Mouse (Mus musculus) layer of hippocampus, postnatal 14 days (tissue): ENCODE results near the gene Pnma1. TPM values are rescaled to one million over a fixed set of nuclear protein-coding genes. Genes with fewer than 3 reads are reported as not detected.

Experiments used
- DNase-seq, 2 experiments: peaks; one replicate each; pipeline ENCODE4 v3.0.0; 2021 to 2022; ENCODE audit warnings: low spot score in 2 of 2, mixed read lengths in 1 of 2
- total RNA-seq, 2 experiments: library from RNA; stranded (reverse); gene quantifications; 2 replicates each; pipeline ENCODE4 v1.2.3; 2021

Gene Pnma1
- total RNA-seq, 2 experiments from 2014 or later: 3.3 to 4.5 TPM

- no peak for DNase-seq
These were observed 38.4 kb downstream of the Pnma1 start for GRCm38 (mm10) chr12:84109924-84110323.

GRCm38 (mm10) chr12:84107692-84108091, 40.6 kb downstream of the Pnma1 start:
- DNase-seq: no peak

- DNase-seq: no peak
These were observed 41.3 kb downstream of the Pnma1 start for GRCm38 (mm10) chr12:84107012-84107411.

GRCm38 (mm10) chr12:84101493-84101845, 46.8 kb downstream of the Pnma1 start:
- no peak for DNase-seq

GRCm38 (mm10) chr12:84100604-84101492, 47.4 kb downstream of the Pnma1 start, which contains the start of gene Acot6:
Gene Acot6 (plus strand): TSS chr12:84100654.
- DNase-seq: peak; percentile 27 to 55

- DNase-seq: no peak
These were observed 48.2 kb downstream of the Pnma1 start for GRCm38 (mm10) chr12:84100071-84100470.

- DNase-seq: no peak
These were observed 48.7 kb downstream of the Pnma1 start for GRCm38 (mm10) chr12:84099605-84100004.

Other genes with a start within 250 kb of the Pnma1 start
- 10 to 100 TPM; 31.6 to 32.1 TPM for gene Numb, start 226.6 kb downstream of the Pnma1 start, total RNA-seq
- gene Riox1, start 197.9 kb downstream of the Pnma1 start, total RNA-seq: 10 to 100 TPM; 14.0 to 15.8 TPM
- gene Heatr4, start 163.6 kb downstream of the Pnma1 start, total RNA-seq: under 1 TPM in 1 of 2 experiments, not detected in 1; 0.12 TPM
- 10 to 100 TPM; 15.0 to 15.3 TPM for gene Acot2, start 160.6 kb downstream of the Pnma1 start, total RNA-seq
- gene Acot1, start 139.0 kb downstream of the Pnma1 start, total RNA-seq: 10 to 100 TPM; 20.7 to 23.9 TPM
- gene Acot4, start 110.1 kb downstream of the Pnma1 start, total RNA-seq: 1 to 10 TPM; 2.2 to 4.4 TPM
- not detected for gene Gm49366, start 109.6 kb downstream of the Pnma1 start, total RNA-seq
- gene Acot3, start 96.3 kb downstream of the Pnma1 start, total RNA-seq: 1 to 10 TPM; 1.2 to 1.8 TPM
- gene Acot5, start 79.2 kb downstream of the Pnma1 start, total RNA-seq: 1 to 10 TPM; 6.2 to 6.5 TPM
- 1 to 10 TPM; 4.7 to 5.0 TPM for gene Acot6, start 47.8 kb downstream of the Pnma1 start, total RNA-seq
- 100 to 1,000 TPM in 1 of 2 experiments, 10 to 100 TPM in 1; 94.3 to 102 TPM for gene Dnal1, start 34.1 kb downstream of the Pnma1 start, total RNA-seq
- gene Elmsan1, start 70.4 kb upstream of the Pnma1 start, total RNA-seq: 10 to 100 TPM; 17.0 to 18.1 TPM
- gene Ptgr2, start 136.7 kb upstream of the Pnma1 start, total RNA-seq: 10 to 100 TPM; 38.9 to 39.4 TPM
- 10 to 100 TPM; 35.9 to 39.0 TPM for gene Zfp410, start 168.4 kb upstream of the Pnma1 start, total RNA-seq
- 10 to 100 TPM; 22.9 to 23.6 TPM for gene Coq6, start 213.2 kb upstream of the Pnma1 start, total RNA-seq
- 1 to 10 TPM; 9.6 to 9.7 TPM for gene Fam161b, start 213.3 kb upstream of the Pnma1 start, total RNA-seq